Mouse (Mus musculus): ENCODE results near the gene Kcnd2. TPM values are rescaled to one million over a fixed set of nuclear protein-coding genes. Genes with fewer than 3 reads are reported as not detected.
A peak's percentile ranks its signal among the peaks of the same experiment; 100 is the strongest.

Kcnd2 gene
- polyA plus RNA-seq, 1 experiment, result not detected

- TF ChIP-seq CTCF (IDR thresholded peaks at IDR 0.05; ENCODE audit: insufficient read depth, low read depth, low read length) (no peak), POLR2A (IDR thresholded peaks at IDR 0.05; ENCODE audit: insufficient read depth, low read depth, low read length) (no peak)
- H3K27ac ChIP-seq (ENCODE audit: insufficient read depth, low read depth, low read length), result no peak overlapping the region
- no peaks in the 10 kb centered on the region for H3K4me1 ChIP-seq (ENCODE audit: control insufficient read depth, insufficient read depth, low read length)
- 95% methylated on average over 1 of the region's 1 CpGs for WGBS
- no peak overlapping the region for H3K4me3 ChIP-seq (ENCODE audit: insufficient read depth, low read depth, low read length)
These were observed 287.6 kb downstream of the Kcnd2 start for GRCm38 (mm10) chr6:21502921-21503320.

- Histone ChIP-seq H3K4me1 (ENCODE audit: control insufficient read depth, insufficient read depth, low read length) (no peaks in the 10 kb centered on the region), H3K4me3 (ENCODE audit: insufficient read depth, low read depth, low read length) (no peak overlapping the region), H3K27ac (ENCODE audit: insufficient read depth, low read depth, low read length) (no peak overlapping the region)
- WGBS, result 75% methylated on average over 3 of the region's 3 CpGs
- TF ChIP-seq POLR2A (IDR thresholded peaks at IDR 0.05; ENCODE audit: insufficient read depth, low read depth, low read length) (no peak), CTCF (IDR thresholded peaks at IDR 0.05; ENCODE audit: insufficient read depth, low read depth, low read length) (no peak)
These were observed 295.4 kb downstream of the Kcnd2 start for GRCm38 (mm10) chr6:21510621-21511239.

- no peak overlapping the region for H3K4me3 ChIP-seq (ENCODE audit: insufficient read depth, low read depth, low read length)
- TF ChIP-seq POLR2A (IDR thresholded peaks at IDR 0.05; ENCODE audit: insufficient read depth, low read depth, low read length) (no peak), CTCF (IDR thresholded peaks at IDR 0.05; ENCODE audit: insufficient read depth, low read depth, low read length) (no peak)
- 17% methylated on average over 1 of the region's 1 CpGs for WGBS
- H3K27ac ChIP-seq (ENCODE audit: insufficient read depth, low read depth, low read length), result no peak overlapping the region
- no peaks in the 10 kb centered on the region for H3K4me1 ChIP-seq (ENCODE audit: control insufficient read depth, insufficient read depth, low read length)
These were observed 305.0 kb downstream of the Kcnd2 start for GRCm38 (mm10) chr6:21520351-21520750.

DNA sequence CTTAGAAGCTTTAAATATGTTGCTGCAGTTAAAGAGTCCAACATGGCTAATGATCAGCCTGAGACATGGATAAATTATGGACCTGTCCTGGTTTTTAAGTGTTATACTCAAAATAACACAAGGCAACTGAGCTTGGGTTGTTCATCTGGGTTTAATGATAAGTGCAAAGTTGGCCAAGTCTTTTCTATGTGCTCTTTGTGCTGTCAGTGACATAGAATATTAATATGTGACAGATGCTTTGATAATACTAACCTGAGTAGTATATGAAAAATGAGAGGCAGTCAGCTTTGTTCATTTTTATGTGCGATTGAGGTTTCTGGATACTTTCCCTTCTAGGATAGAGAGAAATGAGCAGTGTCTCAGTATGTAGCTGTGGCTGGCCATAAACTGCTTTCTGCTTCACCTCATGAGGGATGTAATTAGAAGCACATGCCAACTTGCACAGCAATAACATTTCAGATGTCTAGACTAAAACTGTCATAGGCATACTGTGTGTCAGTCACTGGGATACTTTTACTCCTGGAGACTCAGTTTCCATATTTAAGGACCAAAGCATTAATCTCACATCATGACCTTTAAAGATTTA, 312.3 kb downstream of the Kcnd2 start:
- WGBS, result 80% methylated on average over 1 of the region's 1 CpGs
- H3K27ac ChIP-seq (ENCODE audit: insufficient read depth, low read depth, low read length), result no peak overlapping the region

GRCm38 (mm10) chr6:21534009-21534408, 318.7 kb downstream of the Kcnd2 start:
- TF ChIP-seq CTCF (IDR thresholded peaks at IDR 0.05; ENCODE audit: insufficient read depth, low read depth, low read length) (no peak), POLR2A (IDR thresholded peaks at IDR 0.05; ENCODE audit: insufficient read depth, low read depth, low read length) (no peak)
- H3K4me1 ChIP-seq (ENCODE audit: control insufficient read depth, insufficient read depth, low read length), result no peaks in the 10 kb centered on the region
- WGBS, result 36% methylated on average over 2 of the region's 2 CpGs
- peak overlapping the region; percentile 51 for H3K27ac ChIP-seq (ENCODE audit: insufficient read depth, low read depth, low read length)
- no peak overlapping the region for H3K4me3 ChIP-seq (ENCODE audit: insufficient read depth, low read depth, low read length)

More for the DNA sequence above, 312.3 kb downstream of the Kcnd2 start:
- no peaks in the 10 kb centered on the region for H3K4me1 ChIP-seq (ENCODE audit: control insufficient read depth, insufficient read depth, low read length)
- no peak overlapping the region for H3K4me3 ChIP-seq (ENCODE audit: insufficient read depth, low read depth, low read length)
- no peak for TF ChIP-seq POLR2A (IDR thresholded peaks at IDR 0.05; ENCODE audit: insufficient read depth, low read depth, low read length)
- TF ChIP-seq CTCF (IDR thresholded peaks at IDR 0.05; ENCODE audit: insufficient read depth, low read depth, low read length), result no peak

GRCm38 (mm10) chr6:21534820-21535219, 319.5 kb downstream of the Kcnd2 start:
- Histone ChIP-seq H3K27ac (ENCODE audit: insufficient read depth, low read depth, low read length) (peak overlapping the region; percentile 51), H3K4me3 (ENCODE audit: insufficient read depth, low read depth, low read length) (no peak overlapping the region), H3K4me1 (ENCODE audit: control insufficient read depth, insufficient read depth, low read length) (no peaks in the 10 kb centered on the region)
- 26% methylated on average over 1 of the region's 1 CpGs for WGBS
- TF ChIP-seq POLR2A (IDR thresholded peaks at IDR 0.05; ENCODE audit: insufficient read depth, low read depth, low read length) (no peak), CTCF (IDR thresholded peaks at IDR 0.05; ENCODE audit: insufficient read depth, low read depth, low read length) (no peak)

DNA sequence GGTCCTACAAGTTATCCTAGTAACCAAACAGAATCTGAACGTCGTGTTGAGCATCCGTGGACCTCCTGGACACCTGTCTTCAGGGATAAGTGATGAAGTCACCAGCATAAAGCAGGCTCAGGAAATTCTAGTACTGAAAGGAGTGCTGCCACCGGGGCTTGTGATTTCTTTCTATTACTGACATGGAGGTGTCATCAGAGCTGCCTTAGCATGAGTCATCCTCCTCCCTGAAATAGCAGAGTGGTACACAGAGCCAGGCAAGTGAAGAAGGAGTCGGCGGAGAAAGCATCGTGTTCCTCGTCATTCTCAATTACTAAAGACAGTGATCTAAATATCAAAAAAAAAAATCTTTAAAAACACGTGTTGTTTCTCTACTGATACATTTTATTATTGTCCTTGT, 336.2 kb downstream of the Kcnd2 start:
- H3K4me1 ChIP-seq (ENCODE audit: control insufficient read depth, insufficient read depth, low read length), result no peaks in the 10 kb centered on the region
- H3K27ac ChIP-seq (ENCODE audit: insufficient read depth, low read depth, low read length), result peak overlapping the region; percentile 58
- H3K4me3 ChIP-seq (ENCODE audit: insufficient read depth, low read depth, low read length), result no peak overlapping the region
- 39% methylated on average over 9 of the region's 9 CpGs for WGBS
- no peak for TF ChIP-seq CTCF (IDR thresholded peaks at IDR 0.05; ENCODE audit: insufficient read depth, low read depth, low read length)

DNA sequence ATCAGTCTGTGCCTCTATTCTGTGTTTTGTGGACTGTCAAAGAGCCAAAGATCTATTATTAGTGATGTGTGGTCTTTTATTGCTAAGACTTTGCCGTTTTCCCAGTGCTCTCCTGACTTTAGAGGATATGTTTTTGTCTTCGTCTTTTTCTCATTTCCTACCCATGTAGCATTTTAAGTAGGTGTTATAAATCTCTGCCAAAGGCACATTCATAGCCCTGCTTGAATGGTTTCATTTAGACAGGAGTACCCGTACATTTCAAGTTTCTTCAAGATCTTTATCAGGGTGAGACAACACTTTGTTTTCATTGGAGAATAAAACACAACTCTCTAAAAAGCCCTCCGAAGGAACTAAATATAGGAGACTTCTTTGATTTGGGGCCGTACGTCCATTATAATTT, 355.7 kb downstream of the Kcnd2 start:
- no peak for TF ChIP-seq CTCF (IDR thresholded peaks at IDR 0.05; ENCODE audit: insufficient read depth, low read depth, low read length)
- TF ChIP-seq POLR2A (IDR thresholded peaks at IDR 0.05; ENCODE audit: insufficient read depth, low read depth, low read length), result no peak
- Histone ChIP-seq H3K4me1 (ENCODE audit: control insufficient read depth, insufficient read depth, low read length) (no peaks in the 10 kb centered on the region), H3K4me3 (ENCODE audit: insufficient read depth, low read depth, low read length) (no peak overlapping the region), H3K27ac (ENCODE audit: insufficient read depth, low read depth, low read length) (no peak overlapping the region)
- WGBS, result 54% methylated on average over 6 of the region's 6 CpGs

- H3K4me1 ChIP-seq (ENCODE audit: control insufficient read depth, insufficient read depth, low read length), result no peaks in the 10 kb centered on the region
- no peak overlapping the region for H3K27ac ChIP-seq (ENCODE audit: insufficient read depth, low read depth, low read length)
- 61% methylated on average over 3 of the region's 3 CpGs for WGBS
- H3K4me3 ChIP-seq (ENCODE audit: insufficient read depth, low read depth, low read length), result no peak overlapping the region
- TF ChIP-seq CTCF (IDR thresholded peaks at IDR 0.05; ENCODE audit: insufficient read depth, low read depth, low read length) (no peak), POLR2A (IDR thresholded peaks at IDR 0.05; ENCODE audit: insufficient read depth, low read depth, low read length) (no peak)
These were observed 374.9 kb downstream of the Kcnd2 start for GRCm38 (mm10) chr6:21590156-21590555.

Measured in olfactory bulb, adult 2 months (tissue).